Mouse (Mus musculus) heart, embryonic 11.5 days (tissue): ENCODE results near the gene Adsl. TPM values are rescaled to one million over a fixed set of nuclear protein-coding genes. Genes with fewer than 3 reads are reported as not detected.

Experiments
- ATAC-seq: fragments of 200-750 bp; cut with Nextera tagmentation; replicated peaks from 2 replicates; pipeline ENCODE4 v1.8.0; 2017; ENCODE audit warnings: moderate library complexity; ENCODE audit not compliant: insufficient number of reproducible peaks, low FRiP score, low TSS enrichment
- H3K27ac ChIP-seq: fragments of 300-500 bp; sonication (generic); 2 replicates; pipeline ENCODE4 v1.5.1; 2014; ENCODE audit warnings: mild to moderate bottlenecking, low read depth, low read length
- H3K27me3 ChIP-seq: fragments of 300-500 bp; sonication (generic); 2 replicates; pipeline ENCODE4 v1.6.1; 2014; ENCODE audit warnings: mild to moderate bottlenecking, low read length, mixed read lengths; ENCODE audit not compliant: control insufficient read depth, insufficient read depth
- H3K36me3 ChIP-seq: fragments of 300-500 bp; sonication (generic); 2 replicates; pipeline ENCODE4 v1.6.1; 2014; ENCODE audit warnings: mild to moderate bottlenecking, low read length, moderate library complexity, mixed read lengths; ENCODE audit not compliant: control insufficient read depth, insufficient read depth
- H3K4me1 ChIP-seq: fragments of 300-500 bp; sonication (generic); 2 replicates; pipeline ENCODE4 v1.6.1; 2014; ENCODE audit warnings: low read length; ENCODE audit not compliant: control insufficient read depth, insufficient read depth
- H3K4me2 ChIP-seq: fragments of 300-500 bp; sonication (generic); 2 replicates; pipeline ENCODE4 v1.6.1; 2014; ENCODE audit warnings: mild to moderate bottlenecking, moderate library complexity
- H3K4me3 ChIP-seq: fragments of 300-500 bp; sonication (generic); 2 replicates; pipeline ENCODE4 v1.5.1; 2014; ENCODE audit warnings: low read depth, low read length
- H3K9ac ChIP-seq: fragments of 300-500 bp; sonication (generic); 2 replicates; pipeline ENCODE4 v1.6.1; 2014; ENCODE audit warnings: mild to moderate bottlenecking, low read depth, low read length, moderate library complexity
- H3K9me3 ChIP-seq: fragments of 300-500 bp; sonication (generic); replicated peaks from 2 replicates; pipeline ENCODE4 v1.6.1; 2016; ENCODE audit warnings: low read length; ENCODE audit not compliant: control insufficient read depth
- whole genome bisulfite sequencing: fragments of 180-500 bp; shearing (Covaris S2); extraction: QIAGEN DNeasy Blood & Tissue Kit; methylation state at CpG from one replicate; pipeline ENCODE4 v1.1.7; 2014; ENCODE audit not compliant: insufficient replicate concordance; 5-methylcytosine and 5-hydroxymethylcytosine counted together
- microRNA-seq: library from miRNA; unstranded; fragments of <30 nt; microRNA quantifications from one replicate; pipeline ENCODE4, GENCODE M21; 2016; ENCODE audit warnings: borderline number of aligned reads
- polyA plus RNA-seq: library from polyadenylated mRNA; unstranded; fragments of >200 nt; fragmentation: Nextera tagmentation; extraction: Ambion mirVana; gene quantifications from 2 replicates; pipeline ENCODE4 v1.2.1, GENCODE M21; 2014

The Adsl gene
- polyA plus RNA-seq, 1 experiment from 2014 or later = 168 TPM

GRCm38 (mm10) chr15:81015068-81015744 is 66.9 kb downstream of the Adsl start:
- no peak overlapping the region for H3K27ac ChIP-seq
- H3K4me2 ChIP-seq = no peak overlapping the region
- 77% methylated on average over 5 of the region's 5 CpGs for WGBS
- no peak for ATAC-seq
- H3K4me1 ChIP-seq = no peaks in the 10 kb centered on the region
- no peaks in the 10 kb centered on the region for H3K27me3 ChIP-seq
- H3K9ac ChIP-seq = no peak overlapping the region
- H3K36me3 ChIP-seq = peaks cover 17% of the 10 kb centered on the region
- H3K9me3 ChIP-seq = no peaks in the 10 kb centered on the region
- no peak overlapping the region for H3K4me3 ChIP-seq

GRCm38 (mm10) chr15:81016488-81016887 is 68.2 kb downstream of the Adsl start:
- WGBS = 79% methylated on average over 10 of the region's 10 CpGs
- no peaks in the 10 kb centered on the region for H3K9me3 ChIP-seq

GRCm38 (mm10) chr15:81017308-81017707 is 69.0 kb downstream of the Adsl start:
- no peak overlapping the region for H3K9ac ChIP-seq
- H3K4me3 ChIP-seq = no peak overlapping the region
- H3K4me2 ChIP-seq = no peak overlapping the region
- H3K27ac ChIP-seq = no peak overlapping the region
- WGBS = 88% methylated on average over 7 of the region's 7 CpGs
- H3K4me1 ChIP-seq = no peaks in the 10 kb centered on the region
- no peak for ATAC-seq
- no peaks in the 10 kb centered on the region for H3K27me3 ChIP-seq
- no peaks in the 10 kb centered on the region for H3K9me3 ChIP-seq
- peaks cover 21% of the 10 kb centered on the region for H3K36me3 ChIP-seq

More at GRCm38 (mm10) chr15:81016488-81016887, 68.2 kb downstream of the Adsl start:
- H3K36me3 ChIP-seq = peaks cover 21% of the 10 kb centered on the region
- H3K4me3 ChIP-seq = no peak overlapping the region
- no peak for ATAC-seq
- H3K4me2 ChIP-seq = no peak overlapping the region
- H3K27me3 ChIP-seq = no peaks in the 10 kb centered on the region
- H3K4me1 ChIP-seq = no peaks in the 10 kb centered on the region
- H3K9ac ChIP-seq = no peak overlapping the region
- no peak overlapping the region for H3K27ac ChIP-seq

Small RNA genes lying within 50 kb of the gene (microRNA-seq; reads per million reads assigned to microRNA genes)
- gene Mir5113 = 19.2 reads per million, percentile 51 among the genes with 10 or more reads in this experiment

Other genes starting within 250 kb of the Adsl start
- gene Tnrc6b, start 237.2 kb upstream of the Adsl start, polyA plus RNA-seq = 16.7 and 17.9 TPM in 2 replicates
- gene Sgsm3, start 29.3 kb downstream of the Adsl start, polyA plus RNA-seq = 13.6 and 14.2 TPM in 2 replicates
- gene Mrtfa, start 242.3 kb downstream of the Adsl start, polyA plus RNA-seq = 15.3 and 20.9 TPM in 2 replicates